Mouse (Mus musculus): ENCODE results near the gene F830045P16Rik. TPM values are rescaled to one million over a fixed set of nuclear protein-coding genes. Genes with fewer than 3 reads are reported as not detected.

Gene F830045P16Rik
- not detected in 2 replicates for polyA plus RNA-seq (2012; rRNA removed)

GRCm38 (mm10) chr2:129536377-129536776 is at the start of gene F830045P16Rik:
Gene F830045P16Rik, minus strand, starts transcription at chr2:129536602.
- Histone ChIP-seq H3K27me3 (ENCODE audit: control insufficient read depth, insufficient read depth, low read length) (no peaks in the 10 kb centered on the region), H3K36me3 (ENCODE audit: control insufficient read depth, insufficient read depth, low read length) (no peaks in the 10 kb centered on the region), H3K27ac (ENCODE audit: insufficient read depth, low read depth, low read length) (no peak within 1 kb of the TSS), H3K4me3 (ENCODE audit: low read depth, low read length) (no peak within 1 kb of the TSS), H3K4me1 (ENCODE audit: control insufficient read depth, insufficient read depth, insufficient read length, low read length) (no peaks in the 10 kb centered on the region)
- TF ChIP-seq CTCF (IDR thresholded peaks at IDR 0.05; ENCODE audit: extremely low read depth, insufficient read length, insufficient replicate concordance, low read depth, low read length) (no peak), POLR2A (IDR thresholded peaks at IDR 0.05; ENCODE audit: low read depth, low read length) (no peak)
- 73% methylated on average over 2 of the region's 2 CpGs for WGBS

GRCm38 (mm10) chr2:129585904-129586514 is 49.6 kb upstream of the F830045P16Rik start:
- Histone ChIP-seq H3K4me3 (ENCODE audit: low read depth, low read length) (no peak overlapping the region), H3K36me3 (ENCODE audit: control insufficient read depth, insufficient read depth, low read length) (no peaks in the 10 kb centered on the region), H3K27ac (ENCODE audit: insufficient read depth, low read depth, low read length) (peak overlapping the region; percentile 63), H3K27me3 (ENCODE audit: control insufficient read depth, insufficient read depth, low read length) (no peaks in the 10 kb centered on the region), H3K4me1 (ENCODE audit: control insufficient read depth, insufficient read depth, insufficient read length, low read length) (peaks cover 3% of the 10 kb centered on the region; the same call in 1 of the 2 replicates)
- WGBS, result 81% methylated on average over 11 of the region's 11 CpGs
- TF ChIP-seq CTCF (IDR thresholded peaks at IDR 0.05; ENCODE audit: extremely low read depth, insufficient read length, insufficient replicate concordance, low read depth, low read length), result no peak
- no peak for TF ChIP-seq POLR2A (IDR thresholded peaks at IDR 0.05; ENCODE audit: low read depth, low read length)

GRCm38 (mm10) chr2:129584905-129585304 is 48.5 kb upstream of the F830045P16Rik start:
- H3K4me3 ChIP-seq (ENCODE audit: low read depth, low read length), result no peak overlapping the region
- peaks cover 3% of the 10 kb centered on the region; the same call in 1 of the 2 replicates for H3K4me1 ChIP-seq (ENCODE audit: control insufficient read depth, insufficient read depth, insufficient read length, low read length)
- TF ChIP-seq POLR2A (IDR thresholded peaks at IDR 0.05; ENCODE audit: low read depth, low read length) (no peak), CTCF (IDR thresholded peaks at IDR 0.05; ENCODE audit: extremely low read depth, insufficient read length, insufficient replicate concordance, low read depth, low read length) (no peak)
- no peak overlapping the region for H3K27ac ChIP-seq (ENCODE audit: insufficient read depth, low read depth, low read length)
- 28% methylated on average over 1 of the region's 1 CpGs for WGBS
- H3K36me3 ChIP-seq (ENCODE audit: control insufficient read depth, insufficient read depth, low read length), result no peaks in the 10 kb centered on the region
- no peaks in the 10 kb centered on the region for H3K27me3 ChIP-seq (ENCODE audit: control insufficient read depth, insufficient read depth, low read length)

- WGBS, result 76% methylated on average over 4 of the region's 4 CpGs
- peaks cover 3% of the 10 kb centered on the region; the same call in 1 of the 2 replicates for H3K4me1 ChIP-seq (ENCODE audit: control insufficient read depth, insufficient read depth, insufficient read length, low read length)
Measured at GRCm38 (mm10) chr2:129582261-129582660, 45.9 kb upstream of the F830045P16Rik start.

GRCm38 (mm10) chr2:129581826-129582225 is 45.4 kb upstream of the F830045P16Rik start:
- no peaks in the 10 kb centered on the region for H3K36me3 ChIP-seq (ENCODE audit: control insufficient read depth, insufficient read depth, low read length)
- H3K4me1 ChIP-seq (ENCODE audit: control insufficient read depth, insufficient read depth, insufficient read length, low read length), result peaks cover 3% of the 10 kb centered on the region; the same call in 1 of the 2 replicates
- H3K27me3 ChIP-seq (ENCODE audit: control insufficient read depth, insufficient read depth, low read length), result no peaks in the 10 kb centered on the region
- no peak overlapping the region for H3K27ac ChIP-seq (ENCODE audit: insufficient read depth, low read depth, low read length)
- WGBS, result 39% methylated on average over 3 of the region's 3 CpGs
- TF ChIP-seq CTCF (IDR thresholded peaks at IDR 0.05; ENCODE audit: extremely low read depth, insufficient read length, insufficient replicate concordance, low read depth, low read length) (no peak), POLR2A (IDR thresholded peaks at IDR 0.05; ENCODE audit: low read depth, low read length) (no peak)
- H3K4me3 ChIP-seq (ENCODE audit: low read depth, low read length), result no peak overlapping the region

More at GRCm38 (mm10) chr2:129582261-129582660, 45.9 kb upstream of the F830045P16Rik start:
- Histone ChIP-seq H3K27ac (ENCODE audit: insufficient read depth, low read depth, low read length) (no peak overlapping the region), H3K4me3 (ENCODE audit: low read depth, low read length) (no peak overlapping the region), H3K36me3 (ENCODE audit: control insufficient read depth, insufficient read depth, low read length) (no peaks in the 10 kb centered on the region), H3K27me3 (ENCODE audit: control insufficient read depth, insufficient read depth, low read length) (no peaks in the 10 kb centered on the region)
- TF ChIP-seq CTCF (IDR thresholded peaks at IDR 0.05; ENCODE audit: extremely low read depth, insufficient read length, insufficient replicate concordance, low read depth, low read length), result no peak
- no peak for TF ChIP-seq POLR2A (IDR thresholded peaks at IDR 0.05; ENCODE audit: low read depth, low read length)

- H3K4me1 ChIP-seq (ENCODE audit: control insufficient read depth, insufficient read depth, insufficient read length, low read length), result no peaks in the 10 kb centered on the region; the same call in 1 of the 2 replicates
- H3K27ac ChIP-seq (ENCODE audit: insufficient read depth, low read depth, low read length), result no peak overlapping the region
- no peaks in the 10 kb centered on the region for H3K36me3 ChIP-seq (ENCODE audit: control insufficient read depth, insufficient read depth, low read length)
- WGBS, result 66% methylated on average over 4 of the region's 4 CpGs
- H3K27me3 ChIP-seq (ENCODE audit: control insufficient read depth, insufficient read depth, low read length), result no peaks in the 10 kb centered on the region
- H3K4me3 ChIP-seq (ENCODE audit: low read depth, low read length), result no peak overlapping the region
- TF ChIP-seq POLR2A (IDR thresholded peaks at IDR 0.05; ENCODE audit: low read depth, low read length) (no peak), CTCF (IDR thresholded peaks at IDR 0.05; ENCODE audit: extremely low read depth, insufficient read length, insufficient replicate concordance, low read depth, low read length) (no peak)
Measured at GRCm38 (mm10) chr2:129580656-129581055, 44.3 kb upstream of the F830045P16Rik start.

GRCm38 (mm10) chr2:129576611-129577447 is 40.4 kb upstream of the F830045P16Rik start:
- WGBS, result 81% methylated on average over 8 of the region's 8 CpGs
- Histone ChIP-seq H3K27ac (ENCODE audit: insufficient read depth, low read depth, low read length) (no peak overlapping the region), H3K27me3 (ENCODE audit: control insufficient read depth, insufficient read depth, low read length) (no peaks in the 10 kb centered on the region; the same call in 1 of the 2 replicates), H3K4me3 (ENCODE audit: low read depth, low read length) (no peak overlapping the region), H3K36me3 (ENCODE audit: control insufficient read depth, insufficient read depth, low read length) (no peaks in the 10 kb centered on the region), H3K4me1 (ENCODE audit: control insufficient read depth, insufficient read depth, insufficient read length, low read length) (no peaks in the 10 kb centered on the region)
- no peak for TF ChIP-seq POLR2A (IDR thresholded peaks at IDR 0.05; ENCODE audit: low read depth, low read length)
- TF ChIP-seq CTCF (IDR thresholded peaks at IDR 0.05; ENCODE audit: extremely low read depth, insufficient read length, insufficient replicate concordance, low read depth, low read length), result no peak

Measured in small intestine, adult 2 months (tissue).